Mouse (Mus musculus) regulatory T cell (primary cell): ENCODE data around the gene Zfp800.

ENCODE experiments used
- in situ Hi-C: fragments of 300-600 bp; cut with MboI, MseI; formaldehyde crosslinking; loops from one replicate; pipeline ENCODE4 v1.15.1; 2025; ENCODE audit warnings: high pct_unique_total_duplicates

The Zfp800 gene

GRCm38 (mm10) chr6:28215268-28215954 is 182.4 kb downstream of the Zfp800 start:
- in situ Hi-C loops, result no loop called here

- in situ Hi-C loops, result no loop called here
Observed at GRCm38 (mm10) chr6:28214658-28215267, 183.0 kb downstream of the Zfp800 start.

- in situ Hi-C loops, result no loop called here
Observed at GRCm38 (mm10) chr6:28203454-28203853, 194.4 kb downstream of the Zfp800 start.

GRCm38 (mm10) chr6:28202833-28203232 is 195.0 kb downstream of the Zfp800 start:
- in situ Hi-C loops, result no loop called here

GRCm38 (mm10) chr6:28193901-28194300 is 203.9 kb downstream of the Zfp800 start:
- in situ Hi-C loops, result no loop called here

- in situ Hi-C loops, result no loop called here
Observed at GRCm38 (mm10) chr6:28191935-28192334, 205.9 kb downstream of the Zfp800 start.
